Mouse (Mus musculus): Measurements from ENCODE around the gene Il15ra. TPM values are rescaled to one million over a fixed set of nuclear protein-coding genes. Genes with fewer than 3 reads are reported as not detected.
A peak's percentile ranks its signal among the peaks of the same experiment; 100 is the strongest.
"Not testable (repeated sequence)": the region's sequence is repeated elsewhere in the genome, so short reads cannot be mapped to it uniquely, and the experiment has no call there.

Il15ra gene
- total RNA-seq, 2 experiments from 2014 or later: 29.8 to 38.6 TPM

DNA sequence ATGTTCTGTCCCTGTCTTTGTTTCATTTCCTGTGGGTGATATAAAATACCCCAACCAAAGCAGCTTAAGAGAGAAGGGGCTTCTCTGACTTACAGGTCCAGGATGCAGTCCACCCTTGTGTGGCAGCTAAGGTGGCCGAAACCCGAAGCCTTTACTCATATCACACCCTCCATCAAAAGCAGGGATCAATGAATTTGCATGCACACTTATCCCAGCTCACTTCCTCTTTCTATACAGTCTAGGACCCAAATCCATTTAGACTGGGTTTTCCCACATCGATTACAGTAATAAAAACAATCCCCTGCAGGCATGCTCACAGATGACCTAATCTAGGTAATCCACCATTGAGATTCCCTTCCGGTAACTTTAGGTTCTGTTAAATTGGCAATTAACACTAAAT is 18.6 kb upstream of the Il15ra start:
- no peak for TF ChIP-seq CTCF (IDR thresholded peaks at IDR 0.05)
- Histone ChIP-seq H3K4me3 (no peak overlapping the region), H3K27ac (no peak overlapping the region)
- DNase-seq: no peak
- intact Hi-C loops (cut with DNase I): loop anchor here (10.0 kb wide), 1 partner anchor 352 kb away; no protein-coding TSS in a partner anchor

GRCm38 (mm10) chr2:11687436-11687835 is 17.7 kb upstream of the Il15ra start:
- no peak for DNase-seq
- intact Hi-C loops (cut with DNase I): loop anchor here (1.0 to 10.0 kb wide), 2 partner anchors 23 to 353 kb away; no protein-coding TSS in a partner anchor
- no peak overlapping the region for H3K27ac ChIP-seq
- no peak overlapping the region for H3K4me3 ChIP-seq
- TF ChIP-seq CTCF (IDR thresholded peaks at IDR 0.05): peak; percentile 68

DNA sequence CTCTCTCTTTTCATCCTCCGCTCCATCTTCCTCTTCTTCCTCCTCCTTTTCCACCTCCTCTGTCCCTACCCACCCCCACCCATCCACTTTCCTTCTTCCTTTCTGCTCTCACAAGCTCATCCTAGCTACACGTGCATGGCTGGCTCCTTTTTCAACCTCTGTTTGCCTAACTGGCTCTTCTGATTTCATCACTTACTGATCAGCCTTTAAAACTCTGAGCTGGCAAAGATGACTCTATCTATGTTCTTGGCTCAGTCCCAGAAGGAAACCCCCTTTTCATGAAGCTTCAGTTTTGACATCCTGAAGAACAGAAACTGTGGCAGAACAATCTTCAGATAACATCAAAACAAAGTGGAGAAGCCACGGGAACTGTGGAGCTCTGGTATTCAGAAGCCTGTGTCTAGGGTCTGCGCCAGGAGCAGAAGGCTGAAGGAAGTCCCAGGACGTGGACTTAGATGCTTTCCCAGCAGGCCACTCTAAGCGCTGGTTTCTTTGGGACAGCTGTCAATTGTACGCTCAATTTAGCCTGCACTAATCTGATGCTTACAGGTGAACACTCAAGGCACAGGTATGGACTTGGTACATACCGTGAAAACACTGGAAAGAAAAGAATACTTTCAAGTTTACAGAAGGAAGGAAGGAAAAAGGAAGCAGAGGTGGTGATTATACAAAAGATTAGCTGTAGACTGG is 14.7 kb upstream of the Il15ra start:
- no peak for TF ChIP-seq CTCF (IDR thresholded peaks at IDR 0.05)
- no peak overlapping the region for H3K4me3 ChIP-seq

GRCm38 (mm10) chr2:11693352-11693751 is 11.7 kb upstream of the Il15ra start:
- TF ChIP-seq CTCF (IDR thresholded peaks at IDR 0.05): no peak
- Histone ChIP-seq H3K4me3 (no peak overlapping the region), H3K27ac (no peak overlapping the region)
- no peak for DNase-seq
- intact Hi-C loops (cut with DNase I): no loop called here

More for the DNA sequence above, 14.7 kb upstream of the Il15ra start:
- no peak overlapping the region for H3K27ac ChIP-seq
- intact Hi-C loops (cut with DNase I): no loop called here
- no peak for DNase-seq

DNA sequence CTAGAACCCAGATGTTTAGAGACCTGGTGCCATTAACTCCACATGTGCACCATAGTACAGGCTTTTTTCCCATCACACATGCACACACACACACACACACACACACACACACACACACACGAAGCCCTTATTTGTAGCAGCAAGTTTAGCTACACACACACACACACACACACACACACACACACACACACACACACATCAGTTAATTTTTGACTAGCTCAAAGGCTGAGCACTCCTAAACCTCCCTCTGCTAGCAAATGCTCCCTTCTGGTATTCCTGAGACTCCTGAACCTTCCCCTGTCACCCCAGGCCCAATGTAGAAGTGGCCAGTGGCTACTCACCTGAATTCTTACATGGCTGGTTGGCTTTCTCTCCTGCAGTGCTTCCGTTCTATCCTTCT is 11.0 kb upstream of the Il15ra start:
- no peak for DNase-seq
- H3K4me3 ChIP-seq: no peak overlapping the region
- no peak for TF ChIP-seq CTCF (IDR thresholded peaks at IDR 0.05)
- no peak overlapping the region for H3K27ac ChIP-seq
- intact Hi-C loops (cut with DNase I): no loop called here

- Histone ChIP-seq H3K4me3 (no peak overlapping the region), H3K27ac (no peak overlapping the region)
- intact Hi-C loops (cut with DNase I): no loop called here
- no peak for DNase-seq
- TF ChIP-seq CTCF (IDR thresholded peaks at IDR 0.05): no peak
Observed at GRCm38 (mm10) chr2:11695867-11696266, 9.2 kb upstream of the Il15ra start.

GRCm38 (mm10) chr2:11698994-11699393 is 6.1 kb upstream of the Il15ra start:
- no peak for DNase-seq
- TF ChIP-seq CTCF (IDR thresholded peaks at IDR 0.05): no peak
- Histone ChIP-seq H3K4me3 (no peak overlapping the region), H3K27ac (no peak overlapping the region)
- intact Hi-C loops (cut with DNase I): no loop called here

DNA sequence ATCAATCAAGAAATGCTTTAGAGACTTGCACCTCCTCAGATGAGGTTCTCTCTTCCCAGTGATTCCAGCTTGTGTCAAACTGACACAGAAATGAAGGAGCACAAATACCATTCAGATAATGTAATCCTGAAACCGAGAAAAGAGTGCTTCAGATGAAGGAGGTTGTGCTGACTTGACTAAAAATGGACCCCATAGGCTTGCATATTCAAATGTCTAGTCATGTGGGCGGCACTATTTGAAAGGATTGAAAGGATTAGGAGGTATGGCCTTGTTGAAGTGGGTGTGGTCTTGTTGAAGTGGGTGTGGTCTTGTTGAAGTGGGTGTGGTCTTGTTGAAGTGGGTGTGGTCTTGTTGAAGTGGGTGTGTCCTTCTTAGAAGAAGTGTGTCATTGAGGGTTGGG is 5.2 kb upstream of the Il15ra start:
- intact Hi-C loops (cut with DNase I): loop anchor here (10.0 kb wide), 1 partner anchor 95 kb away; the partner anchor contains the start of gene Rbm17
- Histone ChIP-seq H3K4me3 (no peak overlapping the region), H3K27ac (no peak overlapping the region)
- no peak for DNase-seq
- no peak for TF ChIP-seq CTCF (IDR thresholded peaks at IDR 0.05)

- intact Hi-C loops (cut with DNase I): loop anchor here (5.0 to 10.0 kb wide), 2 partner anchors 71 to 101 kb away; partner anchors contain the start of genes Ankrd16, Fbh1 and Rbm17
Observed at GRCm38 (mm10) chr2:11706030-11706745, 1.1 kb downstream of the Il15ra start.

DNA sequence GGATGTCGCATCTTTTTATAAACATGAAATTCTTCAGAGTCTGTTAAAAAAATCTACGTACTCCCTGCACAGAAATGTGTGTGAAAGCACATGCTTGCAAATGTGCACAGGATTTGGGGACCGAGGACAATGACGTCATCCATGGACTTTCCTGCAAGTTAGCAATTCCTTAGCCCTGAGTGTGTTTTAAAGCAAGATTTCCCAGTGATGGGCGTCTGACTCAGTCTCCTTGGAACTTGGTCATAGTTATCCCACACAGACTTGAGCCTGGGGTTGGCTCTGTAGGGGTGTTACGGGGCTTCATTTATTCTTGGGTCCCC is 1.6 kb downstream of the Il15ra start:
- no peak for DNase-seq
- intact Hi-C loops (cut with DNase I): loop anchor here (5.0 to 10.0 kb wide), 2 partner anchors 71 to 102 kb away; partner anchors contain the start of genes Ankrd16, Fbh1 and Rbm17
- peak overlapping the region; percentile 98 for H3K27ac ChIP-seq
- peak overlapping the region; percentile 98 for H3K4me3 ChIP-seq
- TF ChIP-seq CTCF (IDR thresholded peaks at IDR 0.05): no peak

More at GRCm38 (mm10) chr2:11706030-11706745, 1.1 kb downstream of the Il15ra start:
- DNase-seq: peak; percentile 24
- Histone ChIP-seq H3K27ac (peak overlapping the region; percentile 98), H3K4me3 (peak overlapping the region; percentile 98)
- TF ChIP-seq CTCF (IDR thresholded peaks at IDR 0.05): no peak

GRCm38 (mm10) chr2:11708538-11708937 is 3.4 kb downstream of the Il15ra start:
- peak overlapping the region; percentile 98 for H3K27ac ChIP-seq
- no peak for TF ChIP-seq CTCF (IDR thresholded peaks at IDR 0.05)
- peak; percentile 73 for DNase-seq
- peak overlapping the region; percentile 31; the same call in 1 of the 2 replicates for H3K4me3 ChIP-seq
- intact Hi-C loops (cut with DNase I): loop anchor here (5.0 to 10.0 kb wide), 2 partner anchors 69 to 104 kb away; partner anchors contain the start of genes Ankrd16, Fbh1 and Rbm17

DNA sequence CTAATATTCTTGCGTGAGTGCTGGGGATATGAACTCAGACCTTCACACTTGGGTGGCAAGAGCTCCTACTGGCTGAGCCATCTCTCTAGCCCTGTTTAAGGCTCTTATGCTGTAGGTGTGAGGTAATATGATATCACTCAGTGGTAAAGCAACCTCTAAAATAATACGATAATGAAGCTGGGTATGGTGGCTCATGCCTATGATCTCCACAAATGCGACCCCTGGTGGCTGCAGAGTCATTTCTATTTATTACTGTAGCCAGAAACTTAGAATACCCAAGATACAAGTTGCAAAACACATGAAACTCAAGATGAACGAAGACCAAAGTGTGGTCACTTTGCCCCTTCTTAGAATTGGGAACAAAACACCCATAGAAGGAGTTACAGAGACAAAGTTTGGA is 5.0 kb downstream of the Il15ra start:
- DNase-seq: not testable (repeated sequence)

DNA sequence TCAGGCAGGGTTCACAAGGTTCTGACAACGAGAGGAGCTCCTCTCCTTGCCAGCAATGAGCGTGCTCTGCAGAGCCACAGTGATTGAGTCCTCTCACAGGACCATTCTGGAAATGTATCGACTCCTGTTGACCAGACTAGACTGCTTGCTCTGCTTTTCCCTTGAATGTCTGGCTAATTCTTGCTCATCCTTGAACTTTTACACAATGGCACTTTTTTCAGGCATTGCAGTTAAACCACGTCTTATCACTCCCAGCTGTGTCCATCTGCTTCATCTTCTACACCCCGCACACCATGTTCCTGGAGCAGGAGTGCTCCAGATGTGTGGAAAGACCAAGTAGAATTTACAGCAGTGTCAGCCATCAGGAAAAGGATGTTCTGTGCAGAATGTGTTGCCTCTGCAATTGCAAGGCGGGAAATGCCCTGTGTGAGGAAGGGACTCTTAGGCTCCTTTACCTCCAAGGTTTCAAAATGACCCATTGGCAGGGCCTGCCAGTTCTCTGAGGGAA is 7.4 kb downstream of the Il15ra start:
- intact Hi-C loops (cut with DNase I): no loop called here
- H3K27ac ChIP-seq: peak overlapping the region; percentile 48
- H3K4me3 ChIP-seq: no peak overlapping the region
- no peak for DNase-seq
- no peak for TF ChIP-seq CTCF (IDR thresholded peaks at IDR 0.05)

More for the DNA sequence above, 5.0 kb downstream of the Il15ra start:
- peak; percentile 41 for TF ChIP-seq CTCF (IDR thresholded peaks at IDR 0.05)
- H3K4me3 ChIP-seq; H3K27ac ChIP-seq; intact Hi-C loops (cut with DNase I): not testable (repeated sequence)
